Mouse (Mus musculus) forebrain, embryonic 15.5 days (tissue): ENCODE results near the gene Tfdp1. TPM values are rescaled to one million over a fixed set of nuclear protein-coding genes. Genes with fewer than 3 reads are reported as not detected.

Experiments
- ATAC-seq: fragments of 200-750 bp; cut with Nextera tagmentation; replicated peaks from 2 replicates; pipeline ENCODE4 v1.8.0; 2017; ENCODE audit warnings: mild to moderate bottlenecking, moderate TSS enrichment, moderate library complexity
- H3K27ac ChIP-seq: fragments of 300-500 bp; sonication (generic); replicated peaks from 2 replicates; pipeline ENCODE4 v1.5.1; 2015; ENCODE audit warnings: mild to moderate bottlenecking, inconsistent platforms
- H3K27me3 ChIP-seq: fragments of 300-500 bp; sonication (generic); 2 replicates; pipeline ENCODE4 v1.6.1; 2015; ENCODE audit warnings: inconsistent platforms
- H3K36me3 ChIP-seq: fragments of 300-500 bp; sonication (generic); 2 replicates; pipeline ENCODE4 v1.6.1; 2015; ENCODE audit warnings: mild to moderate bottlenecking, inconsistent platforms
- H3K4me1 ChIP-seq: fragments of 300-500 bp; sonication (generic); 2 replicates; pipeline ENCODE4 v1.6.1; 2015; ENCODE audit warnings: inconsistent platforms
- H3K4me2 ChIP-seq: fragments of 300-500 bp; sonication (generic); replicated peaks from 2 replicates; pipeline ENCODE4 v1.6.1; 2015; ENCODE audit warnings: mild to moderate bottlenecking, inconsistent platforms
- H3K4me3 ChIP-seq: fragments of 300-500 bp; sonication (generic); 2 replicates; pipeline ENCODE4 v1.5.1; 2015; ENCODE audit warnings: mild to moderate bottlenecking, inconsistent platforms
- H3K9ac ChIP-seq: fragments of 300-500 bp; sonication (generic); replicated peaks from 2 replicates; pipeline ENCODE4 v1.6.1; 2015; ENCODE audit warnings: mild to moderate bottlenecking, inconsistent platforms
- H3K9me3 ChIP-seq: fragments of 300-500 bp; sonication (generic); 2 replicates; pipeline ENCODE4 v1.6.1; 2016; ENCODE audit warnings: inconsistent platforms
- WGBS: fragments of 180-500 bp; shearing (Covaris S2); methylation state at CpG from one replicate; pipeline ENCODE4 v1.1.7; 2015; ENCODE audit warnings: mixed read lengths; 5-methylcytosine and 5-hydroxymethylcytosine counted together
- polyA plus RNA-seq: library from polyadenylated mRNA; unstranded; fragments of >200 nt; fragmentation: Nextera tagmentation; extraction: Ambion mirVana; gene quantifications from 2 replicates; pipeline ENCODE4 v1.2.1, GENCODE M21; 2015

Tfdp1 gene
- polyA plus RNA-seq, 1 experiment from 2014 or later, result 146 TPM

DNA sequence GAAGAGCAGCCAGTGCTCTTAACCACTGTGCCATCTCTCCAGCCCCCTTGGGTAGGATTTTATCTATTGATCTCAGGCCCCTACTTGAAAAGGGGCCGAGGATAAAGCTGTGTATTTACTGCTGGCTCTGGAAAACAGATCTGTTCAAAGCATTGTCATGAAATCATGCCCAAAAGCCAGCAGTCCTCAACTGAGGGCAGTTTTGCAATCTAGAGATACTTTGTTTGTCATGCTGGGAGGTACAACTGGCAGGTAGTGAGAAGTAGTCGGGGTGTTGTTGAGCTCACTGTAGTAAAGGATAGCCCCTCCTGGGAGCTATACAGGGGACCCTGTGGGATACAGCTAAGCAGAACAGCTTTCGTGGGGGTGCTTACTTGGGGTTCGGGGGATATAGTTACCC lies 15.3 kb downstream of the Tfdp1 start:
- Histone ChIP-seq H3K27me3 (no peaks in the 10 kb centered on the region), H3K36me3 (peaks cover 72% of the 10 kb centered on the region), H3K27ac (no peak overlapping the region), H3K4me3 (no peak overlapping the region), H3K9ac (no peak overlapping the region), H3K4me2 (no peak overlapping the region), H3K9me3 (no peaks in the 10 kb centered on the region), H3K4me1 (no peaks in the 10 kb centered on the region)
- 84% methylated on average over 4 of the region's 4 CpGs for WGBS
- no peak for ATAC-seq

DNA sequence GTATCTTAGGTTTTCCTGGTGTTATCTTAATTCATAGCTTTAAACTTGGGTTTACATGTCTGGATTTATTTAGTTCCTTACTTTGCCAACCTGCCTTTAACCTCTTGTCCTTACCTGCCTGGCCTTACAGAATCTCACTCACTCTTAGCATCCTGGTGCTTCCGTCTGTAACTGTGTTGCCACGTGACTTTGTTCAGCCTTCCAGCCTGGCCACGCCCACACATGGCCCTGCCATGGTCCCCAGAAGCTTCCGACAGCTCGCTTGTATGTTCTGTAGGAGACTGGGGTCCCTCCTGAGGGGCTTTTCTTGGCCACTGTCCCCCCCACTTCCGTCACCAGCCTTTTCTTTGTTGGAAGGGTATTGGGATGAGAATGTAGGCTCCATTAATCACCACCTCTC lies 17.7 kb downstream of the Tfdp1 start:
- ATAC-seq, result no peak
- H3K4me2 ChIP-seq, result no peak overlapping the region
- H3K4me1 ChIP-seq, result no peaks in the 10 kb centered on the region
- WGBS, result 89% methylated on average over 6 of the region's 6 CpGs
- H3K9me3 ChIP-seq, result no peaks in the 10 kb centered on the region
- H3K9ac ChIP-seq, result no peak overlapping the region
- H3K36me3 ChIP-seq, result peaks cover 75% of the 10 kb centered on the region
- H3K27me3 ChIP-seq, result no peaks in the 10 kb centered on the region
- no peak overlapping the region for H3K27ac ChIP-seq
- H3K4me3 ChIP-seq, result no peak overlapping the region

DNA sequence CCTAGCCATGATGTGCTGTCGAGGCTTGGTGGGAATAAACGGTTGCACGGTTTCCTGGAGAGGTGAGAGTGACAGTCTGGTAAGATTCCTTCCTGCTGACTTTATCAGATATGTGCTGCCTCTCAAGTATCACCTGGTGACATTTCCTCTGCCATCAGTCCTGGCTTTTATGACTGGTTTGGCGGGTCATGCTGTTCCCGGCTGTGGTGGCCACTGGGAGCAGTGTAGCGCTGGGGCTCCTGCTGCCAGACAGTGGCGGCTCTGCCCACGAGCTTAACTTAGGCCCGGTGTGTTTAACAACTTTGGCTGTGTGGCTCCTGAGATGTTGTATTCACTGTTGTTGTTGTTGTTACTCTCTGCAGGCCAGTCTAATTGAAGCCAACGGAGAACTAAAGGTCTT lies 18.1 kb downstream of the Tfdp1 start:
- Histone ChIP-seq H3K27me3 (no peaks in the 10 kb centered on the region), H3K4me1 (no peaks in the 10 kb centered on the region), H3K4me3 (no peak overlapping the region), H3K9ac (no peak overlapping the region), H3K36me3 (peaks cover 75% of the 10 kb centered on the region), H3K27ac (no peak overlapping the region), H3K9me3 (no peaks in the 10 kb centered on the region), H3K4me2 (no peak overlapping the region)
- ATAC-seq, result no peak
- 85% methylated on average over 10 of the region's 10 CpGs for WGBS

DNA sequence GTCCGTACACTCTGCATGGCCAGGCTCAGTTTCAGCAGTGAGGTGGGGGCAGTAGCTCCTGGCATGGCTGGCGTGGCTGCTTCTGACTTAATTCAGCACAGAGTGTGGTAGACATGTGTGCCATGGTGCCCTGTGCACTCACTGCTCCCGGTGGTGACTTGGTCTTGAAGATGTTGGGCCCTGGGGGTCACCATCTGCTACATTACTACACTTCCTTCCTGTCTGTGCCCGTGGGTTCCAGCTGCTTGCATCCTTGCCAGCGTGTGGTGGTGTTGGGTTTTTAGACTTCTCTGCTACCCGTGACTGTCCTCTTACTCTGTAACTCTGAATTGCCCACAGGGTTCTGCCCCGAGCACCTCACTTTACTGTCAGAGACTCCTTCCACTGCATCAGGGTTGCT lies 21.7 kb downstream of the Tfdp1 start:
- H3K27me3 ChIP-seq, result no peaks in the 10 kb centered on the region
- no peak overlapping the region for H3K4me3 ChIP-seq
- no peak overlapping the region for H3K27ac ChIP-seq
- ATAC-seq, result no peak
- no peak overlapping the region for H3K4me2 ChIP-seq
- H3K9ac ChIP-seq, result no peak overlapping the region
- no peaks in the 10 kb centered on the region for H3K9me3 ChIP-seq
- no peaks in the 10 kb centered on the region for H3K4me1 ChIP-seq
- 93% methylated on average over 7 of the region's 7 CpGs for WGBS
- H3K36me3 ChIP-seq, result peaks cover 89% of the 10 kb centered on the region

DNA sequence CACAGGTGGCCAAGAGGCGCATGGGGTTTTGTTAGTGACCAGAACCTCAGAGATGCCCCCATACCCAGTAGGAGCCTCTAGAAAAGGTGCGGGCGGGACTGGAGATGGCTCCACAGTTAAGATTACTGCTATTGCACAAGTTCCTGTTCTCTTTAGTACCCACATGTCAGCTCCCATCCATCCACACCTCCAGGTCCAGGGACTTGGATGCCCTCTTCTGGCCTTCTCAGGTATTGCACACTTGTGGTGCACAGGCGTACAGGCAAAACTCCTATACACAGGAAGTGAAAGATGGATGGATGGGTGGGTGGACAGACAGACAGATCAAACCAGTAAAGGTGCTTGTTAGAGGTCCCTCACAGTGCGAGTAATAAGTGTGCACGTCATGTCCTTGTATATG lies 23.3 kb downstream of the Tfdp1 start:
- no peak overlapping the region for H3K4me2 ChIP-seq
- peaks cover 91% of the 10 kb centered on the region for H3K36me3 ChIP-seq
- WGBS, result 97% methylated on average over 6 of the region's 6 CpGs
- H3K4me1 ChIP-seq, result no peaks in the 10 kb centered on the region
- ATAC-seq, result no peak
- H3K27ac ChIP-seq, result no peak overlapping the region
- no peak overlapping the region for H3K4me3 ChIP-seq
- no peaks in the 10 kb centered on the region for H3K27me3 ChIP-seq
- H3K9ac ChIP-seq, result no peak overlapping the region
- no peaks in the 10 kb centered on the region for H3K9me3 ChIP-seq

DNA sequence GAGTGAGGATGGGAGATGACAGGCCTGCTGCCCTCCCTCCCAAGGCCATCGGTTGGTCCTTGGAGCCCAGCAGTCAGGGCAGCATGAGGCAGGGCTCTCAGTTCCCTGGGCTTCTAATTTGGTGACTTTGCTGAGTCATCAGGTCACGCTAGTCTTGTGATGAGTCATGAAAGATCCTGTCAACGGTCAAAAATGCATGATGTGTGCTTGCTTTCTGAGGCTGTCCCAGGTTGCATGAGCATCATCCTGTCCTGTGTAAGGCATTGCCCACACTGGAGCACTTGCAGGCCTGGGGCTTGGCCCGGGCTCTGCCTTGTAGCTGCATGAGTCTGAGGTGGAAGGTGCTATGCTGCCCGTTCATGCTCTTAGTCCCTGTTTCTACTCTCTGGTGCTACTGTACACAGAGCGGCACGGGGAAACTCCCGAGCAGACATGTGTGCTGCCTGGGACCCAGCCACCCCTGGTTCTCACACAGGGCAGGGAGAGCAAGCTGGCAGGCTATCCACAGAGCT lies 34.7 kb downstream of the Tfdp1 start:
- ATAC-seq, result no peak
- no peaks in the 10 kb centered on the region for H3K9me3 ChIP-seq
- 95% methylated on average over 8 of the region's 8 CpGs for WGBS
- H3K27ac ChIP-seq, result no peak overlapping the region
- no peak overlapping the region for H3K4me3 ChIP-seq
- peaks cover 79% of the 10 kb centered on the region for H3K36me3 ChIP-seq
- H3K27me3 ChIP-seq, result no peaks in the 10 kb centered on the region
- H3K4me1 ChIP-seq, result no peaks in the 10 kb centered on the region
- H3K4me2 ChIP-seq, result no peak overlapping the region
- no peak overlapping the region for H3K9ac ChIP-seq

DNA sequence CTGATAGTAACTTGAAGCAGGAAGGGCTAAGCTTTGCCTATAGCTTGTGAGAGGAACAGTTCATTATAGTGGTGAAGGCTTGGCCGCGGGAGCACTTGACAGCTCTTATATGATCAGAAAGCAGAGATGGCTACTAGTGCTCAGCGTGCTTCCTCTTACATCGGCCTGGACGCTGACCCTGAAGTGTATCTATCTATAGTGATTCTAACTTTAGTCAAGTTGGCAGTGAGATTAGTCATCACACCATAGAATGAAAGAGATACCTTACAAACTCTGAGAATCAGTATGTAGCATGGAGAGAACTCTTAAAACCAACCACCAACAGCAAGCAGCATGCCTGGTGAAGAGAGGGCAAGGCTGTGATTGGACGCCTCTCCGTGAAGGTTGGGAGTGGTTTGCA lies 43.1 kb downstream of the Tfdp1 start:
- H3K27me3 ChIP-seq, result no peaks in the 10 kb centered on the region
- no peak overlapping the region for H3K4me3 ChIP-seq
- H3K9me3 ChIP-seq, result no peaks in the 10 kb centered on the region
- peaks cover 26% of the 10 kb centered on the region for H3K36me3 ChIP-seq
- H3K27ac ChIP-seq, result no peak overlapping the region
- H3K4me2 ChIP-seq, result no peak overlapping the region
- no peaks in the 10 kb centered on the region for H3K4me1 ChIP-seq
- no peak for ATAC-seq
- 90% methylated on average over 7 of the region's 7 CpGs for WGBS
- H3K9ac ChIP-seq, result no peak overlapping the region

DNA sequence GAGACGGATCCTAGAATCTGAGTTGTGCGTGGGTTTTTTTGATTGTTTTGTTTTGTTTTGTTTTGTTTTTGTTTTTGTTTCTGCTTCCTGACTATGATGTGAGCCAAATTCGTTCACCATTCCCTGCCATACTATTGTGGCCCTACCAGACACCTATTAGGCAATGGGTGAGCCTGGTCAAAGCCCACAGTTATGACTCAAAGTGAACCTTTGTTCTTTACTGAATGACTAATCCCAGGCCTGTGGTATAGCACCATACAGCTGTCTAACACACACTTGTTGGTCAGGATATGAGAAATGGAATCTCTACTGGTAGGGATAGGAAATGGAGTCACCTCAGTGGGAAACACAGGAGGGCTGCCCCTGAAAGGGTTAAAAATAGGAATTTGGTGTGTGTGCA lies 44.0 kb downstream of the Tfdp1 start:
- no peak overlapping the region for H3K27ac ChIP-seq
- H3K9ac ChIP-seq, result no peak overlapping the region
- no peak overlapping the region for H3K4me3 ChIP-seq
- no peak for ATAC-seq
- H3K9me3 ChIP-seq, result no peaks in the 10 kb centered on the region
- H3K4me2 ChIP-seq, result no peak overlapping the region
- 95% methylated on average over 3 of the region's 3 CpGs for WGBS
- no peaks in the 10 kb centered on the region for H3K27me3 ChIP-seq
- H3K4me1 ChIP-seq, result no peaks in the 10 kb centered on the region
- H3K36me3 ChIP-seq, result peaks cover 21% of the 10 kb centered on the region

DNA sequence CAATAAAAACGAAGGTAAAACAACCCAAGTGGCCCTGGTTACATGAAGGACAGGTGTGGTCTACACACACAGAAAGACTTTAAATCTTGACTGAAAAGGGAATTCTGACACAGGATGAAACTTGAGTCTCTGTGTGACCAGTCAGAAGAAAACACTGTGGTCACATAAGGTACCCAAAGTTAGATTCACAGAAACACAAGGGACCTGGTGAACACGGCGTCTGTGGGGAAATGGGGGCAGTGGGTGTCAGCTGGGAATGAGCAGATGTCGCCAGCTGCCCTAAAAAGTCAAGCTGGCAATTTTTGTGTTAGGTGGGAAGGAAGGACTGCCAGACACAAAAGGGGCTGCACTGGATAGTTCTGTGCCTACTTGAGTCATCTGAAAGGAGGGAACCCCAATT lies 44.4 kb downstream of the Tfdp1 start:
- Histone ChIP-seq H3K27ac (no peak overlapping the region), H3K4me3 (no peak overlapping the region), H3K36me3 (peaks cover 19% of the 10 kb centered on the region), H3K4me2 (no peak overlapping the region), H3K9ac (no peak overlapping the region), H3K9me3 (no peaks in the 10 kb centered on the region), H3K4me1 (no peaks in the 10 kb centered on the region), H3K27me3 (no peaks in the 10 kb centered on the region)
- ATAC-seq, result no peak
- 98% methylated on average over 4 of the region's 4 CpGs for WGBS

DNA sequence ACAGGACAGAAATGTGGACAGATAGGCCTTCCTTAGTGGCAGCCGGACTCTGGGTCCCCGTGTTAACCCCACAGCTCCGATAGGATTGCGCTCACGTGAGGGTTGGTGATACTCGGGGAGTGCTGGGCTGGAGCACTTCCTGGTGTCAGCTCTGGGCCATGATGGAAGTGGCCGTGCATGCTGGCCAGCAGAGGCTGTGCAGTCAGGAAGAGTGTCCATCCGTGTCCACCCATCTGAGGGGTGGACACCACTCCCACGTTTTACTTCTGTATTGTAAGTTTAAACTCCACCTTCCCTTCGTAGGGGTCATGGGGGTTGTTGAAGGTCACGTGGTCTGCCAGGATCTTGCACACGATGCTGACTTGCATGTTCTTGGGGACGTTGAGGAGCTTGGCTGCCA lies 47.8 kb downstream of the Tfdp1 start:
- Histone ChIP-seq H3K27ac (no peak overlapping the region), H3K4me2 (no peak overlapping the region), H3K9me3 (no peaks in the 10 kb centered on the region), H3K4me1 (no peaks in the 10 kb centered on the region), H3K27me3 (no peaks in the 10 kb centered on the region), H3K36me3 (no peaks in the 10 kb centered on the region), H3K4me3 (no peak overlapping the region), H3K9ac (no peak overlapping the region)
- ATAC-seq, result no peak
- WGBS, result 83% methylated on average over 13 of the region's 13 CpGs

DNA sequence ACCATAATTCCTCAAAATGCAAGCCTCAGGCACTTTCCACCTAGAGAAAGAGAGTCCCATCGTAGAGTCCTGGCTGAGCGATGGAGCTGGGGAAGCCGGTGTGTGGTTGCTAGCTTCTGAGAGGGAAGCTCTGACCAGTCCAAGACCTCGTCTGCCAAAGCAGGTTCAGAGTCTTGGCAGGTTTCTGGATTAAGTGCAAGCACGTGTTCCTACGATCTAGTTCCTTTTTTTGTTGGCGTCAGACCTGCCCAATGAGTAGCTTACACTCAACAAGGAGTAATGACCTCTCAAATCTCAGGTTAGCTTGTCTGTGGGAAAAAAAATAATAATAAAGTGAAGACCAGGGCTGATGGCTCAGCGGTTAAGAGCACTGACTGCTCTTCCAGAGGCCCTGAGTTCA lies 49.2 kb downstream of the Tfdp1 start:
- no peak for ATAC-seq
- 84% methylated on average over 8 of the region's 8 CpGs for WGBS
- H3K4me1 ChIP-seq, result no peaks in the 10 kb centered on the region

DNA sequence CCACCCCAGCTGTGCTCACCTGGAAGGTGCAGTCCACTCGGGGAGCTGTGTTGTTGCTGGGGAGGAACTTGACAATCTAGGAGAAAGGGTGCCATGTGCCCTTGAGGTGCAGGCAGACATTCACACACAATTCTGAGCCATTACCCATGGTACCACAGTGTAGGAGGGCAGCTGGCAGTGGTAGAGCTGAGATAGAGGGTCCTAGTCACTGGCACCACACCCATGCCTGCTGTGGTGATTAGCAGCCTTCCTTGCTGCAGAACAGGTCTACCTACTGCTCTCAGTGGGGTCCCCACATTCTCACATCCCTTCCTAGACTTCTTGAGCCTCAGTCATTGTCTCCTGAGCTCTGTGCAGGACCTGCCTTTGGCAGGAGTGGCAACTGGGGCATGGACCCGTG lies 50.2 kb downstream of the Tfdp1 start:
- Histone ChIP-seq H3K27ac (no peak overlapping the region), H3K9ac (no peak overlapping the region), H3K27me3 (no peaks in the 10 kb centered on the region), H3K4me2 (no peak overlapping the region), H3K9me3 (no peaks in the 10 kb centered on the region), H3K36me3 (no peaks in the 10 kb centered on the region), H3K4me3 (no peak overlapping the region), H3K4me1 (no peaks in the 10 kb centered on the region)
- WGBS, result 87% methylated on average over 2 of the region's 2 CpGs
- no peak for ATAC-seq

More for the DNA sequence above, 49.2 kb downstream of the Tfdp1 start:
- Histone ChIP-seq H3K4me2 (no peak overlapping the region), H3K4me3 (no peak overlapping the region), H3K36me3 (no peaks in the 10 kb centered on the region), H3K27ac (no peak overlapping the region), H3K27me3 (no peaks in the 10 kb centered on the region), H3K9ac (no peak overlapping the region), H3K9me3 (no peaks in the 10 kb centered on the region)

DNA sequence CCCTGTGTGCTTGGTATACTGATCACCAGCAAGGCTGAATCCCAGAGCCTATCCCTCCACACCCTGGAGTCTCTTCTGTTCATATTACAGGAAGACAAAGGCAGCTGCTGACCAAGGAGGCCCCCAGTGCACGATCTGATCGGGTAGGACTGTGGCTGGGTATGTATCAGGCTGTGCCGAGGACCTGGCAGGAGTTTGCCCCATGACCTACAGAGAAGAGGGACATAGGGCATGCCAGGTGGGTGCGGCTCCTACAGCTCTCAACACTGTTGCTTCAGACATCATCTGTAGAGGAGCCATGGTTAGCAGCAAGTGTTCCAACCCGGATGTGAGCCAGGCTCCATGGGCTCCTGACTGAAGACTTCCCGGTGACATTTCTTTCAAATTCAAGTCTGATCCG lies 55.3 kb downstream of the Tfdp1 start:
- H3K4me3 ChIP-seq, result no peak overlapping the region
- H3K4me1 ChIP-seq, result no peaks in the 10 kb centered on the region
- H3K27me3 ChIP-seq, result no peaks in the 10 kb centered on the region
- no peak overlapping the region for H3K9ac ChIP-seq
- no peak overlapping the region for H3K4me2 ChIP-seq
- H3K9me3 ChIP-seq, result no peaks in the 10 kb centered on the region
- WGBS, result 92% methylated on average over 7 of the region's 7 CpGs
- H3K27ac ChIP-seq, result no peak overlapping the region
- no peaks in the 10 kb centered on the region for H3K36me3 ChIP-seq
- no peak for ATAC-seq
